Mouse (Mus musculus): ENCODE results near the gene 1500011B03Rik.
"Not testable (repeated sequence)": the region's sequence is repeated elsewhere in the genome, so short reads cannot be mapped to it uniquely, and the experiment has no call there.

Gene 1500011B03Rik

GRCm38 (mm10) chr5:114822796-114823688, at the start of gene 1500011B03Rik:
Gene 1500011B03Rik, minus strand, starts transcription at chr5:114823468.
- peak; percentile 80 for DNase-seq

GRCm38 (mm10) chr5:114865279-114865678, 42.0 kb upstream of the 1500011B03Rik start:
- no peak for DNase-seq

GRCm38 (mm10) chr5:114864813-114865212, 41.5 kb upstream of the 1500011B03Rik start:
- no peak for DNase-seq

GRCm38 (mm10) chr5:114861730-114862129, 38.5 kb upstream of the 1500011B03Rik start:
- peak; percentile 57 for DNase-seq

- DNase-seq: peak; percentile 58
Observed at GRCm38 (mm10) chr5:114859253-114859652, 36.0 kb upstream of the 1500011B03Rik start.

- no peak for DNase-seq
Observed at GRCm38 (mm10) chr5:114858582-114858981, 35.3 kb upstream of the 1500011B03Rik start, which contains the start of gene Gm9936. Gene Gm9936, minus strand, starts transcription at chr5:114858682.

- not testable (repeated sequence) for DNase-seq
Observed at GRCm38 (mm10) chr5:114853364-114853763, 30.1 kb upstream of the 1500011B03Rik start, which contains the start of gene 4930519G04Rik. Gene 4930519G04Rik, plus strand, starts transcription at chr5:114853664.

- no peak for DNase-seq
Observed at GRCm38 (mm10) chr5:114851565-114852236, 28.4 kb upstream of the 1500011B03Rik start.

GRCm38 (mm10) chr5:114844371-114844770, 21.1 kb upstream of the 1500011B03Rik start:
- not testable (repeated sequence) for DNase-seq

- DNase-seq: no peak
Observed at GRCm38 (mm10) chr5:114842674-114843073, 19.4 kb upstream of the 1500011B03Rik start.

GRCm38 (mm10) chr5:114842155-114842554, 18.9 kb upstream of the 1500011B03Rik start:
- not testable (repeated sequence) for DNase-seq

GRCm38 (mm10) chr5:114840481-114840880, 17.2 kb upstream of the 1500011B03Rik start:
- not testable (repeated sequence) for DNase-seq

GRCm38 (mm10) chr5:114836886-114837285, 13.6 kb upstream of the 1500011B03Rik start:
- DNase-seq: no peak

GRCm38 (mm10) chr5:114829740-114830139, 6.5 kb upstream of the 1500011B03Rik start:
- no peak for DNase-seq

- no peak for DNase-seq
Observed at GRCm38 (mm10) chr5:114827427-114827826, 4.2 kb upstream of the 1500011B03Rik start.

GRCm38 (mm10) chr5:114825978-114826691, 2.9 kb upstream of the 1500011B03Rik start:
- DNase-seq: peak; percentile 90

- DNase-seq: peak; percentile 58
Observed at GRCm38 (mm10) chr5:114824197-114824596, 929 bp upstream of the 1500011B03Rik start.

- DNase-seq: no peak
Observed at GRCm38 (mm10) chr5:114818124-114818523, 5.1 kb downstream of the 1500011B03Rik start.

GRCm38 (mm10) chr5:114816599-114816998, 6.7 kb downstream of the 1500011B03Rik start:
- DNase-seq: no peak

- peak; percentile 91 for DNase-seq
Observed at GRCm38 (mm10) chr5:114813525-114814181, 9.6 kb downstream of the 1500011B03Rik start.

GRCm38 (mm10) chr5:114809826-114810225, 13.4 kb downstream of the 1500011B03Rik start:
- DNase-seq: no peak

- no peak for DNase-seq
Observed at GRCm38 (mm10) chr5:114809181-114809756, 14.0 kb downstream of the 1500011B03Rik start.

Data from kidney, postnatal 14 days (tissue).